8 mouse cellular contexts compared by ENCODE assay signal in the genomic region with DNA sequence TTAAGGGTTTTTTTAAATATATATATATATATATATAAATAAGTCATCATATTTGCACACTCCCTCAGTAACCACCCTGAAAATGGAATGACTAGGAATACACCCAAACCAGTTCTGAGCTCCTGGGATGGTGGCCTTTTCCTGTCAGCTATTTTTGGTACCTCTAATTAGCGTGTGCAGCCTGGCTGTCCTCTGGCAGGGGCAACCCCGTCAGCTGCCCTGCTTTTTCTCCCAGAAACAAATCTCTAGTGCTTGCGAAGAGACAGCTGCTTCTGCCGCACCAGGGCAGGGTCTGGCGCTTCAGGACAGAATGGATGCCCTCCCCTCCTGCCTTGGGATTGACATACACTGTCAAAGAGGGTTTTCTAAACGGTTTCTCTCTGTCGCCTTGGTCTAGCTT.
DNase-seq lines count a peak whose midpoint lies in the region; ATAC-seq and TF ChIP-seq lines count a peak whose summit lies in the region.

No protein-coding gene starts in this region.

- no peak for DNase-seq in limb, embryonic 10.5 days (ENCODE audit: low spot score)
- DNase-seq in cerebellum, adult 9-11 months: peak; percentile 83
- no peak for DNase-seq in adrenal gland, postnatal 10 days
- DNase-seq in ovary, postnatal 36 days (ENCODE audit: low spot score): no peak

- H3K4me1 ChIP-seq in limb, embryonic 12.5 days (replicated peaks): peaks cover 6% of the 10 kb centered on the region; the same call in 1 of the 2 replicates
- peaks cover 10% of the 10 kb centered on the region for H3K4me1 ChIP-seq in limb, embryonic 10.5 days
- H3K4me1 ChIP-seq in heart, embryonic 11.5 days (ENCODE audit: control insufficient read depth, insufficient read depth, low read length): peaks cover 9% of the 10 kb centered on the region; the same call in 1 of the 2 replicates

- WGBS in limb, embryonic 12.5 days: 50% methylated on average over 7 of the region's 7 CpGs
- 74% methylated on average over 7 of the region's 7 CpGs for WGBS in limb, embryonic 10.5 days
- 42% methylated on average over 7 of the region's 7 CpGs for WGBS in heart, embryonic 11.5 days (ENCODE audit: insufficient replicate concordance)

- H3ac ChIP-seq in myocyte (ENCODE audit: control insufficient read depth, insufficient read length): no peak overlapping the region

- no peak for ATAC-seq in limb, embryonic 12.5 days (ENCODE audit: insufficient number of reproducible peaks, insufficient read depth, low FRiP score, low TSS enrichment, low read depth)
- ATAC-seq in heart, embryonic 11.5 days (replicated peaks; ENCODE audit: insufficient number of reproducible peaks, low FRiP score, low TSS enrichment): no peak
- no peak for ATAC-seq in erythroblast, adult 5-6 weeks (replicated peaks; ENCODE audit: low FRiP score, poor library complexity, severe bottlenecking)

- no peaks in the 10 kb centered on the region for H3K27me3 ChIP-seq in limb, embryonic 12.5 days
- H3K27me3 ChIP-seq in limb, embryonic 10.5 days (ENCODE audit: low read depth, poor library complexity, severe bottlenecking): no peaks in the 10 kb centered on the region
- H3K27me3 ChIP-seq in heart, embryonic 11.5 days (ENCODE audit: control insufficient read depth, insufficient read depth, low read length): no peaks in the 10 kb centered on the region
- no peaks in the 10 kb centered on the region for H3K27me3 ChIP-seq in myocyte (ENCODE audit: control insufficient read depth, insufficient read depth, insufficient read length)

- H3K4me2 ChIP-seq in limb, embryonic 12.5 days: no peak overlapping the region
- H3K4me2 ChIP-seq in heart, embryonic 11.5 days: peak overlapping the region; percentile 23
- H3K4me2 ChIP-seq in myocyte (ENCODE audit: low read depth): peak overlapping the region; percentile 48

- H3K79me2 ChIP-seq in myocyte (ENCODE audit: control insufficient read depth, insufficient read depth): no peaks in the 10 kb centered on the region

- no peak for TF ChIP-seq POLR2A in myocyte (IDR thresholded peaks at IDR 0.05; ENCODE audit: insufficient read length, low read depth)

- H3K27ac ChIP-seq in limb, embryonic 12.5 days: peak overlapping the region; percentile 79
- H3K27ac ChIP-seq in limb, embryonic 10.5 days: no peak overlapping the region
- peak overlapping the region; percentile 60; the same call in 1 of the 2 replicates for H3K27ac ChIP-seq in heart, embryonic 11.5 days (ENCODE audit: low read depth, low read length)

- no peak overlapping the region for H3K9ac ChIP-seq in limb, embryonic 12.5 days (replicated peaks)
- H3K9ac ChIP-seq in heart, embryonic 11.5 days (ENCODE audit: low read depth, low read length): peak overlapping the region; percentile 12; the same call in 1 of the 2 replicates

- H3K36me3 ChIP-seq in limb, embryonic 12.5 days: no peaks in the 10 kb centered on the region
- no peaks in the 10 kb centered on the region for H3K36me3 ChIP-seq in limb, embryonic 10.5 days
- no peaks in the 10 kb centered on the region for H3K36me3 ChIP-seq in heart, embryonic 11.5 days (ENCODE audit: control insufficient read depth, insufficient read depth, low read length)
- H3K36me3 ChIP-seq in myocyte (ENCODE audit: control insufficient read depth, insufficient read depth): no peaks in the 10 kb centered on the region

- H3K9me3 ChIP-seq in limb, embryonic 12.5 days: peaks cover 7% of the 10 kb centered on the region; the same call in 1 of the 2 replicates
- H3K9me3 ChIP-seq in limb, embryonic 10.5 days (replicated peaks): no peaks in the 10 kb centered on the region
- H3K9me3 ChIP-seq in heart, embryonic 11.5 days (replicated peaks; ENCODE audit: control insufficient read depth, low read length): no peaks in the 10 kb centered on the region

- no peak overlapping the region for H3K4me3 ChIP-seq in limb, embryonic 12.5 days (replicated peaks)
- H3K4me3 ChIP-seq in limb, embryonic 10.5 days: no peak overlapping the region
- no peak overlapping the region for H3K4me3 ChIP-seq in heart, embryonic 11.5 days (ENCODE audit: low read depth, low read length)
- H3K4me3 ChIP-seq in myocyte: no peak overlapping the region

TF ChIP-seq in myocyte, 11 proteins besides CTCF, POLR2A, EP300 and RAD21:
- TF ChIP-seq USF1 (IDR thresholded peaks at IDR 0.05; ENCODE audit: low read depth) (no peak), REST (IDR thresholded peaks at IDR 0.05; ENCODE audit: insufficient read depth, insufficient read length) (no peak), MYOG (IDR thresholded peaks at IDR 0.05; ENCODE audit: control insufficient read depth in 1 of 3, insufficient read depth in 1 of 3, insufficient read length in 2 of 3, low read depth in 2 of 3) (peak; percentile 69 to 80 (median 74)), E2F4 (IDR thresholded peaks at IDR 0.05; ENCODE audit: insufficient read depth) (no peak), MAX (IDR thresholded peaks at IDR 0.05; ENCODE audit: low read depth) (no peak), POLR2AphosphoS2 (IDR thresholded peaks at IDR 0.05; ENCODE audit: insufficient read length, low read depth) (no peak), MYOD1 (IDR thresholded peaks at IDR 0.05; ENCODE audit: control insufficient read depth in 1 of 3, insufficient read length in 2 of 3, low read depth in 2 of 3) (peak; percentile 33 to 83 (median 70)), TCF12 (IDR thresholded peaks at IDR 0.05; ENCODE audit: insufficient read depth, poor library complexity, severe bottlenecking) (peak; percentile 39), SRF (IDR thresholded peaks at IDR 0.05; ENCODE audit: control insufficient read depth, insufficient read length, low read depth) (no peak), TCF3 (IDR thresholded peaks at IDR 0.05; ENCODE audit: insufficient read length, low read depth) (peak; percentile 3), CEBPB (IDR thresholded peaks at IDR 0.05; ENCODE audit: insufficient read depth, poor library complexity, severe bottlenecking) (no peak)
